Mouse (Mus musculus) A20 (cell line): ENCODE data around the gene Tenm2.

ENCODE experiments used
- DNase-seq: peaks from one replicate; pipeline ENCODE4 v3.0.0-alpha.2; 2011; ENCODE audit warnings: low read depth, low spot score

The Tenm2 gene

DNA sequence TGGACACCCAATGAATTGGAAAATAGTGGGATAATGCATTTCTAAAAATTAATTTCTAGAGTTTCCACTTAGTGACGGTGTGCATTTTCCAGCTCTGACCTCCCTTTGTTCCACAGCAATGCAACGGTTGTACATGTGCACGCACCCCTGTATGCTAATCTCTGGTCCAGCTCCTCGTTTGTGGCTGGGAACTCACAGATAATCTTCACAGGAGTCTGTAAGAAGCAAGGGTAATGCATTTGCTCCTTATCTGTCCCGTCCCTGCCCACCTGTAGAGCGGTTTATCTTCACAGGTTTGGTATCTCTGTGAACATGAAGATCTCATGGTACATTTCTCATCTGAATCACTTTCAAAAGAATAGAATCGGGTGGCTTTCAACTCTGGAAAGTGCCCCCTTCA is 955.2 kb downstream of the Tenm2 start:
- no peak for DNase-seq

DNA sequence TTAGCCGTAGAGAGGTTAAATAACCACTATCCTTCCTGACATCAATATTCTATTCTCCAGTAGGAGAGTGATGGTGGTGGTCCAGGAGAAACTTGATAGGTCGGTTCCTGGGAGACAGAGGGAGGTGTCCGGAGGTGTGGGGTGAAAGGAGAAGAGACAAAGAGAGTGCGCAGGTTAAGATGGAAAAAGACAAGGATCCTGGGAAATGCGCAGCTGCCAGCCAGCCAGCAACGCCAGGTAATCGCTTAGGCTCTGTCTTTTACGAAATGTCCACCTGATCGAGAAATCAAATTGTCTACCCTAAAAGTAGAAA is 957.9 kb downstream of the Tenm2 start:
- no peak for DNase-seq

DNA sequence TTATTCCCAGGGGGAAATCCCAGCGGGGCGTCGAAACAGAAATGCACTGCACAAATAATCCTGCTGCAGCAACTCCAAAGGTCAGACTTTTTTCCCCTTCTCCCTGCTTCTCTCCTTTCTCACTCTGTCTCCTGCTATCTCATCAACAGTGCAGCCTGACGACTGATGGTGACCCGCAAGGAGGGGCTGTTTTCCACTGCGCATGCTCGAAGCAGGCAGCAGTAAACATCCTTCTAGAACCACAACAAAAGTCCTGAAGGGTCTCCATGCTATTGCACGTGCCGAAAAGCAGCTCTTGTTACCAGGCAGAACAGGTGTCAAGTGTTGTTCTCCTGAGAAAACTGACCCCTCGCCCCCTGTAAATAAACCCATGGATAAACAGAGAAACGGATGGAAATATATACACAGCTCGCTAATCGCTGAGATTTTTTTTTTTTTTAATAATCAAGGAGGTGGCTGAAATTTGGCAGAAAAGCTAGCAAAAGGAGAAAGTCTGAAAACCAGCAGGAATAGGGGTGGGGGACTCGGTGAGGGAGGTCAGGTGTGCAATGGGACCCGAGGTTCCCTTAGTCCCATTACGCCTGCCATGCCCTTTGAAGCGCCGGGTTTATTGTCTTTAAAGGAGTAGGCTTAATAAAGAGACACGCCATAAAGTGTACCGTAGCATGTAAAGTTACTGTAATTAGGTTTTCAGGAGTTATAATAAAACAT is 958.4 kb downstream of the Tenm2 start:
- no peak for DNase-seq

DNA sequence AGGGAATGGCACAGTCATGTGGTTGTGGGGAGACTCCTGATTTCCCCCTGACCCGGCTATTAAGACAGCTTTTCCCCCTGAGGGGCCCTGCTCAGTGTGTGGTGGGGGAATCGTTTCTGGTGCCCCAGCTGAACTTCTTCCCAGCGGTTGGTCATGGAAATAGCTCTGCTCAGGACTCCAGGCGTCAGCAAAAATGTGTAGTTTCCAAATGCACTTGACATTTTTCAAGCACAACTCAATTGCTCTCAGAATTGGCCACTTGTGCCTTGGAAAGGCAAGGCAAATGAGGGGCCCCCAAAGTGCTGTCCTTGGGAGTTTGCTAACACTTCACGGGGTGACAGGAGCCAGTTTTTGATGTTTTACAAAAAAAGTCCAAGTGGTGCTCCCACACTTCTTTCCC is 959.7 kb downstream of the Tenm2 start:
- no peak for DNase-seq

DNA sequence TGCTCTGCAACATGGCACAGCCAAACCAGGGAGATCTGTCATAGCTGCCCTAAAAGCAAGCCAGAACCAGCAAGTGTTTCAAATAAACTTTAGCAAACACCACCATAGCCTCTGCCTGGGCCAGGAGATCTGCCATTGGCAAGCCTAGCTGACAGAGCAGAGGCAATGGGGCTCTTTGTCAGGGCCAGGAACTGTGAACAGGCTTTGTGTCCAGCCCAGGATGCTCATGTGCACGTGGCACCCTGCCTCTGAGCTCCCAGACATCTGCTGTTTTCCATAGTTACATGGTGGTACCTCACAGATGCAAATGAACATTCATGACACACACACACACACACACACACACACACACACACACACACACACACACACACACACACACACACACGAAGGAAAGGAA is 963.6 kb downstream of the Tenm2 start:
- no peak for DNase-seq

DNA sequence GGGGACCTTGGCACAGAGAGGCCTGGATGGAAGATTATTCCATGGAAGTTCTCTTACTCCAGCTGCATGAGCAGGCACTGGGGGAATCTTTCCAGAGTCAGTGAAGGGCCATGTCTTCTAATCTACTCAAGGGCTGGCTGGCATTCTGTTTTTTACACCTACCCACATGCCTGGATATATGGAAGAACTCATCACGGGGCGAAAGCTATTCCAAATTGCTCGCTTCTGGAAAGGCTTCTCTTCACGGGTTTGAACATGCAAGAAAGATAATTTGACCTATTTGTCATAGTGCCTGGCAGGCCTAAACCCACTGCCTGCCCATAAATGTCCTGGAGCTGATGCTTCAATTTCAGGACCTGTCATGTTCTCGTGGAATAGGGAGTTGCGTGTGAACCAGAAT is 965.8 kb downstream of the Tenm2 start:
- DNase-seq = no peak

DNA sequence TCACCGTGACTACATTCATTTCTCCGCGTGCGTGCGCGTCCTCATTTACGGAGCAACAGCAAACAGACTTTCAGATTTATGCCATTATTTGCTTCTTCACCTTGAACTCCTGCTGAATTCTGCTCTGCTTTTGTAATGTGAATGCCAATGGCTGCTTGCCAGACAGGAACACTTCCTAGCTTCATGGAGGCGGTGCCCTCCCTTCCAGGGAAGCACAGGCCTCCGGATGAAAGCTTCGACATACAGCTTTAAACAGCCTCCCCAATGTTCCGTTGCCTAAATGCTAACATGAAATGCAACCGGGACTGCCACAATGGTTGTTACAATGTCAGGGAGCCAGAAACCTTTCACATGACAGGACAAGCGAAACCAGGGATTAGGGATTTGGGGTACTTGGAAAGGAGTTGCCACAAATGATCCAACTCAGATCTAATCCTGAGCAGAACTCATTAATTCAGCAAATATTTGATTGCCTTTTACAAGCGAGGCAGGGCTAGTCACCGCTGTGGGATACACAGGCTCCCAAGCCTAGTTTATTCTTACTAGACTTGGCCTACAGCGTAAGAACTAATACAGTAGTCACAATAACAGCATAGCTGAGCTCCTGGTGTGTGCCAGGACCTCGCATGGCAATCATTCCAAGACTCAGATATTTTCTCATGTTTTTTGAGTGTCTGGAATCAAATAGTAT is 970.8 kb downstream of the Tenm2 start:
- no peak for DNase-seq

DNA sequence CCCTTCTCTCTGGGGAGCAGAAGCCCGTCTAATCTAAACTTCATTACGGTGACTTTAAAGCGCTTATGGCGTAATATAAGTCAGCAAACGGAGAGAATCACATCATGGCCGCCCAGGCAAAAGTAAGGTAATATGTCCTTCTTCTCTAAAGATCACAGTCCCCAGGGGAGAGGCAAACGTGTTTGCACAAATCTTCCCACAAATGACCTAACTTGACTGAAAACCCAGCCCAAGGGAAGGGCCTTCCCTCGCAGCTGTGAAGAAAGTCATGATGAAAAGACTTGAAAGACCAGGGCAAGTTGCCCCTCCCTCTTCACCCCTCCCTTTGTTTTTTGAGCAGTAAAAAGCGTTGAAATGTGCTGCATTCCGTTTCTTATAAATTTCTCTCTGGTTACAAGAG is 971.9 kb downstream of the Tenm2 start:
- DNase-seq = no peak

DNA sequence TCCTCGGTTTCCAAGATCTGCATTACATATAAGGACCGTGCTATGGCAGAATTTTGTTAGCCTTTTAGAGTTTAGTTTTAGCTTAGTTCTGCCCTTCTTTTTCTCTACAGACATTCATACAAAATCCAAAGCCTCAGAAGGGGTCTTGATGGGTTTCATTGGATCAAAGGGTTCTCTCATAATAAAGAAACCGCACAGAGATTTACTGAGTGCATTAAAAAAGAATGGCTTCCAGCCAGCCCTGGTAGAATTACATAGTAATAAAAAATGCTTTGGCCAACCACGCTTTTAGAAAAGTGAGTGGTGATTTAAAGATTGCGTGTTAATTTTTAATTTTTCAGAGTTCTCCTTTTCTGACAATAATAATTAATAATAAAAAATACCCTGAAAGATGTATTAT is 978.6 kb downstream of the Tenm2 start:
- no peak for DNase-seq

DNA sequence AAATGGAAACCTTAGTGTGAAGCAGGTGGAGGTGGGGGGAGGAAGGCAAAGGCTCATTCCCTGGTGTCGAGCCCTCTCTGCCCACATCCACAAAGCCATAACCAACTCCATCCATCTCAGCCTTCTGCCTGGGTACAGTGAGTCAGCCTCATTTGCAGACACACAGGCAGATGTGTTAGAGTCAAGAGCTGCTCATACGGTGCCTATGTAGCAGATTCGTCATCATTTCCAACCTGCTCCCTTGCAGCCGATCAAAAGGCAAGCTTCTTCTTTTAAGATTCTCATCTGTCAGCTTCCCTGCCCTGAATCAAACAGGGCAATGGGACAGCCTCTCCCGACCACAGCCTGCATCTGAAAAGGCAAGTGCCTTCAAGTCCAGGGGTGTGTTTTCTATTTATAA is 979.0 kb downstream of the Tenm2 start:
- DNase-seq = no peak

DNA sequence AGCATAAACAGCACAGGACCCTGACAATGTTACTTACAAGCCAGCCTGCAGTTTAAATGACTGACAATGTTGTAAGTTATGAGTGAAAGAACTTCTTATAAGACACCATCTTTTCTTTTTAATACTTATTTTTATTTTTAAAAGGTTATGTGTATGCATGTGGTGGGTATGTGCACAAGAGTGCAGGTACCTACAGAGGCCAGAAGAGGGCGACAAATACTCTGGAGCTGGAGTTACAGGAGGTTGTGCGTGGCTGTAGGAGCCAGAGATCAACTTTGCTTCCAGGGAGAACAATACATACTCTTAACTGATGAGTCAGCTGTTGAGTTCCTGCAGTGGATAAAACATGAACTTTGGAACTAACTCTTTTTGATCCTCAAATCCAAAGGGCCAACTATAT is 981.7 kb downstream of the Tenm2 start:
- DNase-seq = no peak

DNA sequence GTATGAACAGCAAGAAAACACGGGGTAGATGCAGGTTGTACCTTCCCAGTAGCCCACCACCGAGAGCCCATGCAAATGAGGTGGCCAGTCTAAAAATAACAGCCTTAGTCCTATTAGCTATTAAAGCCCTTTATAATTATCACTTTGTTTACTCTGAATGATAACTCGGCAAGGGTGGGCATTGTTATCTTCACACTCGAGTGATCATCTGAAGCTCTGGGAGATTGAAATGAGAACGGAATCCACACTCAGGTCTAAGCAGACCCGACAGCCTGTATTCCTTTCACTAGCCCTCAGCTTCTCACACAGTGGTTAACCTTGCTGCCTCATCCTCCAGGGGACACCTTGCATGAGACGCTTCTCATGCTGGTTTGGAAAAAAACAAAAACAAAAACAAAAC is 985.7 kb downstream of the Tenm2 start:
- no peak for DNase-seq

DNA sequence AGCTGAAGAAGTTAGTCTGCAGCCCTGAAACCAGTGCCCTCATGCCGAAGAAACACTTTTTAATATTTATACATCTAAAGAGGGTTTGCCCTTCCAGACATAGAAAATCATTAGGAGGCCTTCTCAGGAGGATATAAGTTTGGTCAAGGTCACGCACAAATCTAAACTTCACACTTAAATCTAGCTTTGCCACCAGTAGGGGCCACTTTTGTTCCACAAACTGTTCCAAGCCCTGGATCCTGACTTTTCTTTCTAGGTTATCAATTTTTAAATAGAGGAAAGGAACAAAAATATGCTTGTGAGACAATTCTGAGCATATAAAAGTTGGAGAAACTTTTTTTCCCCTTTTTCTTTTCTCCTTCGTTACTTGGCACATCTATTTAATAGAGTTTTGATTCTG is 989.6 kb downstream of the Tenm2 start:
- DNase-seq = no peak

DNA sequence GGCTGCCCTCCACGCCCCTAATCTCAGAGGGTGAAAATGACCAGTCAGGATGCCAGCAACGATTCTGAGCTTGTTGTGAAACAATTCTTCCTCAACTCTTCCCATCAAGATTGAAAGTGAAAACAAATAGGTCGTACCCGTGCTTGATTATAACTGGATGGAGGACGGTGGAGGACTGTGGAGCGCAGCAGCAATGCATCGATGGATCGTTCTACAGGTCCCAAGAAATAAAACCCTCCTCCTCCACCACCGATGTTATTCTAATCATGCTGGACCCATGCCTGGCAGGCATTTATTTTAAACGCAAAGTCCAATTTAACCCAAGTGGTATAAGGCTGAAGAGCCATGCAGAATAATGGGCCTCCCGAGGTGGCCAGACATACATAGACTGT is 991.3 kb downstream of the Tenm2 start:
- DNase-seq = no peak

DNA sequence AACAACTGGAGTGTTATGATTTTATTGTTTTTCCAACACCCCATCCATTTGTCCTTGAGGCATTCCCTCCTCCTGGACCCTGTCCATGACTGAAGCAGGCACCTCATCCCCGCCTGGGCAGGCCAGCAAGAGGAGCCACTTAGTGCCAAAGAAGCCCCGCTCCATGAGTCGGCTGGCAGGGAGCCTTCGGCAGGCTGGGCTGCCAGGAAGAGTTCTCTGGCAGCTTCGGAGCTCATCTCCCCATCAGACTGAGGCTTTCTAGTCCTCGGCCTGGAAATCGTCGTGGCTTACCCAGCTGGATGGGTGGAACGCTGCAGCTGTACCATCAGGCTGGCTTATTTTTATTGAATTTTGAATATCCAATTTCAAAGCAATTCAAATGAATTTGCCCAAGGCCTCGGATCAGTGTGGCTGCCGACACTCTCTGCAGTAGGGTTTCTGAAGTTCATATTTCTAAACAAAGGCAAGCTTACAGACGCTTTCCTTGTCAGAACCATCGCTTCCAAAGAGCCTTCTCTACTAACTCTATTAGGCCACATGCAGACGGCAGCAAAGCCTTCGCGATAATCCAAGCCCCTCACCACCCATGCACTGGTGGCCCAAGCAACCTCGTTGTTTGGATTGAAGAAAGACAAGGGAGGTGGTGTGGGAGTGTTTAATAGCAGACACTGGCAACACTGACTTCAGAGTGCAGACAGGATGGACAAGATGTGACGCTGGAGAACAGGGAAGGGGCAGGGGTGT is 991.8 kb downstream of the Tenm2 start:
- DNase-seq = no peak

DNA sequence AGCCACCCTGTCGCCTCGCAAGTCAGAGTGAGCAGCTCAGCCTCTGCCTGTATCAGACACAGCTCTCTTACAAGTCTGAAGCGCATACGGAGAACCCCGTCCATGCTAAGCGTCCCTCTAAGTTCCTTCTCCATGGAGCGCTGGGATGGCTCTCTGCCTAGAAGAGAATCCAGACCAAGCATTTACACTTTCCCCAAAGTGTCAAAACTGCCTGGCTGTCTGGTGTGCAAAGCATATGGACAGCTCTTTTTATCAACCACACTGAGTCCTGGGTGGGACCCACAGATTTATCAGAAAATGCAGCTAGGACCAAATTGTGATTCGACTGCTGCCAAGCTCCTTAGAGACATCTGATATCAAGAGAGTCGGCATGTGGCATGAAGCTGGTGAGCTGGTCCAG is 996.9 kb downstream of the Tenm2 start:
- DNase-seq = no peak

DNA sequence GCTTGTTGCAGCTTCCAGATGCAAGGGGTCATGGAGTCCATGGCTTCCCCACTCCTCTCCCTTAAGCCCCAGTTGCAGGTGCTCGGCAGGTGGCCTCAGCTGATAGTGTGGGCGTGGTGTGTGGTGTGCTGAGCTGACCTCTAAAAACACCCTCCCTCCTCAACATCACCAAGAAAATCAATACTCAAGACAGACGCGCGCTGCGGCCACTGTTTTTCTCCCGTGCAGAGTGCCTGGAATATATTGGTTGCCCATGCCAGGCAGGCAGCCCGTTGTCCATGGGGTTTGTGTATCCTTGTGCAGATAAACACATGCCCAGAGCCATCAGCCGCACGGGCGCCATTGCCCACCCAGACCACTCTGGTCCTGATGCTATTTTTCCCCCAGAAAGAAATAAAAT is 1007.1 kb downstream of the Tenm2 start:
- no peak for DNase-seq

DNA sequence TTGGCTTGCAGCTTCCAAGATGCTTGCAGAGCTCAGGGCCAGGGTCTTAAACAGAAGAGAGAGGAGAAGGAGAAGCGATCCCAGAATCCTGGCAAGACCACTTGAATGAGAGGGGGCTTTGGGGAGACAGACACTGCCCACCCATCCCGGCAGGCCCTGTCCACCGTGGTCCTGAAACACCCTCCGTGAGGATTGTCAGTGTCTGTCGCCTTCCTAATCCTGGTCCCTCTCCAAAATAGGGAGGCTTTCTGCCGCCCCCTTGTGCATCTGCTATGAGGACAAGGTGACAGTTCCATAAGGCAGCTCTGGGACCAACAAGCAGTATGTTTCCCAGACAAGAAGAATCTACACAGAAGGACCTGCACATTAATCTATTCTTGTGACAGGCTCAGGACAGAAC is 1007.6 kb downstream of the Tenm2 start:
- DNase-seq = no peak

DNA sequence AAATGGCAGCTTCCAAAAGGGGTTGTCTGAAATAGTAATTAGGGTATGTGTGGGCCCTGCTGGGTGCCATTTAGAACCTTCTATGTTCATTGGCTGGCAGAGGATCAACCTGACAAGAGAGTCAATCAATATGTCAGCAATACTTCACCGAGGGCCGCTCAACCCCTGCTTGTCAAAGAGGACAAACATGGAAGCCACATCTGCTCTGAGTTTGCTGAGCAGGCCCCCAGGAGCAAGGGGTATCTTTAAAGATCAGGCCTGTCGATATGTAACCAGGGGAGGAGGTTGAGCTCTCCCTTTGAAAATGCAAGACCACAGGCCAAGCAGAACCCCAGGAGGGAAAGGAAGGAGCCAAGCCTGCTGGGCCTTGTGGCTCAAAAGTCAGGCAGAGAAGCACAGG is 1009.7 kb downstream of the Tenm2 start:
- DNase-seq = no peak

DNA sequence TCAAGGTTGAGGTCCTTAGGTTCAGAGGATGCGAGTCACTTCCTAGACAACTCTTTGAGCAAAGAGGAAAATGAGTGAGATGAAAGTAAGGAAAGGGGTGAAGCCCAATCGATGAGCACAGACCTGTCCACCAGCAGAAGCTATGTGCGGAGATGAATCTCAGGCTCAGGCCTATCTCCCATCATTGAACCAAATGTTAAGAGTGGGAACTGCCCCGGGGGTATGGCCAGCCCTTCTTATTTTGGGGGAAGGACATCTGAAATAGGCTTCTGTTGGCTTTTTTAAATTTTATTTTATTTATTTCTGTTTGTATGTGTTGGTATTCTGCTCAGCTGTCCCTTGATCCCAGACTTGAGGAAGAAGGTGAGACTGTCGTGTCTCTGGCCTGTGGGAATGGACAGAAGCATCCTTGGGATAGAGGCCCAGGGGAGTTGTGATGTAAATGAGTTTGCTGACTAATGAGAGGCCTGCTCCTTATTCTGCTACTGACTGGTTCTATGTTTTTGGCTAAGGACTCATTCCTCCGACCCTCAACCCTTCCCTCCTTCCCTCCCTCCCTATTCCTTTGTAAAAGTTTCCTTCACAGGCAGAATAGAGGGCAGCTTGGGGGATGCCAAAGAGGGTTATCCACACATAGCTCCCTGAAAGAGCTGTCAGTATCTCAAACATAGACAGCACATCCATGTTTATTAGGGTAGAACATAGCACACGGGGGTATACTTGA is 1011.9 kb downstream of the Tenm2 start:
- no peak for DNase-seq

DNA sequence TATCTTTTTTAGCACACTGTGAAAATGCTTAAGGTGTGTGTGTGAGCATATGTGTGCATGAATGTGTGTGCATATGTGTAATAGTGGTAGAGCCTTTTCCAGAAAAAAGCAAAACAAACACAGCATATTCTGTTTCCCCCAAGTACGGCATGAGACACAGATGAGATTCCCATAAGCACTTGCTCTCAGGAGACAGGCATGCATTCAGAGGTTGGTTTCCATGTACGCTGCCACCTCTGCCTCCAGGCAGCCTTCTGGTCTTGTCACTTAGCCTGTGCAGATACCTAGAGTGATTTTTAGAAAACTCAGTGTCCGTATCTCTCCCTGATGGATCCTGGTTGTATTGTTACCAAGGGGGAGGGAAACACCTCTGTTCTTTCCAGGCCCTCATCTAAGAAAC is 1013.7 kb downstream of the Tenm2 start:
- no peak for DNase-seq

DNA sequence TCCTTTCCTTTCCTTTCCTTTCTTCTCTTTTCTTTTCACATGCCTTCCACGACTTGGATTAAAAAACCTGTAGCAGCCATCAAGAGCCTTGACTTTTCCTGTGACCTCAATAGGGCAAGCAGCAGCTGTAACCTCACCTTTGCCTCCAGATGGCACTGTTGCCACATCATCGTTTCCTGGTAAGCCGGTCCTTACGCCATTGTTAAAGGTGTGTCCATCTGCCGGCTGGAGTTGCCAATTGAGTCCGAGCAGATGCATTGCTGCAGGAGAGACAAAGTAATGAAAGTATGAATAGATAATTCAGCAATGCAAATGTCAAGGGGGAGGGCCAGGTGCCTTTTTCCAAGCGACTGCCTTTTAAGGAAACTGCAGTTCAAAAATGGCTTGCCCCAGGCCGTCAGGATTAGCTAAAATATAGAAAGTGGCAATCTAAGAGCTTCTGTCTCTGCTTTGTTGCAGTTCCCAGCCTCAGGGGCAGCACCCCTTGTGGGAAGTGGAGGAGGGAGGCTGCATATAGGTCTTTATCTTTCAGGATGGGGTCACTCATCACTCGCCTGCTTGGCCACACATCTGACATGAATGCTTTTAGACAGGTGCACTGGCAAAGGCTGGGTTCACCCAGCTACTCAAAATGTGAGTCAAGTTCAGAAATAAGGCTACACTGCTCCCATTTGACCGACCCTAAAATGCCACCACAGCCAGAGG is 1014.3 kb downstream of the Tenm2 start:
- DNase-seq = no peak
